Comparison of ENCODE assay signal across 10 mouse cellular contexts in genomic region chr14:76949388-76949787, GRCm38 (mm10).
DNase-seq lines count a peak whose midpoint lies in the region; ATAC-seq and TF ChIP-seq lines count a peak whose summit lies in the region.
"Had no signal": no experiment of that assay in that cellular context is flagged by ENCODE, and none has a peak within 500 bp of the region (broad histone marks: within the 10 kb centered on the region; RNA-seq: fewer than 3 reads in every experiment).

No protein-coding gene starts in this region.

- peaks cover 30% of the 10 kb centered on the region for H3K4me1 ChIP-seq in embryonic facial prominence, embryonic 14.5 days (ENCODE audit: control insufficient read depth, insufficient read depth, low read length)
- peaks cover 17% of the 10 kb centered on the region for H3K4me1 ChIP-seq in embryonic facial prominence, embryonic 10.5 days
- H3K4me1 ChIP-seq in limb, embryonic 14.5 days (ENCODE audit: control insufficient read depth, insufficient read depth, low read length) = peaks cover 23% of the 10 kb centered on the region
- H3K4me1 ChIP-seq in forebrain, embryonic 16.5 days (replicated peaks; ENCODE audit: control insufficient read depth, insufficient read depth, low read length) = 0 out of 2 replicates have a peak, but pooled peaks cover 4% of the 10 kb centered on the region

- 66% methylated on average over 3 of the region's 3 CpGs for WGBS in embryonic facial prominence, embryonic 14.5 days
- WGBS in embryonic facial prominence, embryonic 10.5 days = 86% methylated on average over 3 of the region's 3 CpGs
- 26% methylated on average over 3 of the region's 3 CpGs for WGBS in limb, embryonic 14.5 days
- WGBS in forebrain, embryonic 16.5 days = 69% methylated on average over 3 of the region's 3 CpGs

- no peaks in the 10 kb centered on the region for H3K36me3 ChIP-seq in embryonic facial prominence, embryonic 14.5 days (ENCODE audit: control insufficient read depth, insufficient read depth, low read length)
- no peaks in the 10 kb centered on the region for H3K36me3 ChIP-seq in embryonic facial prominence, embryonic 10.5 days (replicated peaks)
- no peaks in the 10 kb centered on the region for H3K36me3 ChIP-seq in limb, embryonic 14.5 days (ENCODE audit: control insufficient read depth, insufficient read depth, low read length)
- H3K36me3 ChIP-seq in forebrain, embryonic 16.5 days (ENCODE audit: control insufficient read depth, insufficient read depth) = no peaks in the 10 kb centered on the region
- H3K36me3 ChIP-seq: midbrain, embryonic 12.5 days had no signal

- no peak for TF ChIP-seq POLR2A in limb, embryonic 14.5 days (IDR thresholded peaks at IDR 0.05; ENCODE audit: borderline replicate concordance, extremely low read depth, insufficient read depth, insufficient read length)

- no peaks in the 10 kb centered on the region for H3K27me3 ChIP-seq in embryonic facial prominence, embryonic 14.5 days (replicated peaks; ENCODE audit: control insufficient read depth, insufficient read depth, low read length)
- no peaks in the 10 kb centered on the region for H3K27me3 ChIP-seq in embryonic facial prominence, embryonic 10.5 days (replicated peaks; ENCODE audit: low read depth, poor library complexity, severe bottlenecking)
- no peaks in the 10 kb centered on the region for H3K27me3 ChIP-seq in limb, embryonic 14.5 days (ENCODE audit: control insufficient read depth, insufficient read depth, low read length)
- H3K27me3 ChIP-seq in forebrain, embryonic 16.5 days (replicated peaks; ENCODE audit: control insufficient read depth, insufficient read depth, low read length) = no peaks in the 10 kb centered on the region
- H3K27me3 ChIP-seq: midbrain, embryonic 12.5 days had no signal

- H3K9ac ChIP-seq in embryonic facial prominence, embryonic 14.5 days (ENCODE audit: low read depth, low read length) = no peak overlapping the region
- no peak overlapping the region for H3K9ac ChIP-seq in limb, embryonic 14.5 days (ENCODE audit: low read depth, low read length, severe bottlenecking)
- H3K9ac ChIP-seq in forebrain, embryonic 16.5 days (replicated peaks; ENCODE audit: low read depth, low read length) = no peak overlapping the region
- H3K9ac ChIP-seq: midbrain, embryonic 12.5 days had no signal

- H3K27ac ChIP-seq in embryonic facial prominence, embryonic 14.5 days (replicated peaks; ENCODE audit: low read depth, low read length) = 0 out of 2 replicates have a peak overlapping the region, but pooled peaks have one; percentile 3
- no peak overlapping the region for H3K27ac ChIP-seq in embryonic facial prominence, embryonic 10.5 days (replicated peaks)
- H3K27ac ChIP-seq in limb, embryonic 14.5 days (replicated peaks; ENCODE audit: low read depth, low read length) = no peak overlapping the region; the same call in 1 of the 2 replicates
- H3K27ac ChIP-seq in forebrain, embryonic 16.5 days (ENCODE audit: low read length) = no peak overlapping the region
- H3K27ac ChIP-seq: midbrain, embryonic 12.5 days had no signal

- ATAC-seq in embryonic facial prominence, embryonic 14.5 days (ENCODE audit: low read depth) = no peak
- peak; percentile 19; the same call in 1 of the 2 replicates for ATAC-seq in limb, embryonic 14.5 days (ENCODE audit: low FRiP score, low read depth)
- ATAC-seq in forebrain, embryonic 16.5 days = no peak

- H3K9me3 ChIP-seq in embryonic facial prominence, embryonic 14.5 days (ENCODE audit: control insufficient read depth, low read length) = no peaks in the 10 kb centered on the region
- H3K9me3 ChIP-seq in embryonic facial prominence, embryonic 10.5 days = no peaks in the 10 kb centered on the region
- no peaks in the 10 kb centered on the region for H3K9me3 ChIP-seq in limb, embryonic 14.5 days (ENCODE audit: control insufficient read depth, low read length)
- no peaks in the 10 kb centered on the region for H3K9me3 ChIP-seq in forebrain, embryonic 16.5 days (ENCODE audit: control insufficient read depth, low read length)
- H3K9me3 ChIP-seq: midbrain, embryonic 12.5 days had no signal

- no peak overlapping the region for H3K4me3 ChIP-seq in embryonic facial prominence, embryonic 14.5 days (ENCODE audit: low read depth, low read length)
- H3K4me3 ChIP-seq in embryonic facial prominence, embryonic 10.5 days = no peak overlapping the region
- no peak overlapping the region for H3K4me3 ChIP-seq in limb, embryonic 14.5 days (replicated peaks; ENCODE audit: low read length)
- no peak overlapping the region for H3K4me3 ChIP-seq in forebrain, embryonic 16.5 days (replicated peaks; ENCODE audit: low read length)
- H3K4me3 ChIP-seq: midbrain, embryonic 12.5 days had no signal

- no peak overlapping the region for H3K4me2 ChIP-seq in embryonic facial prominence, embryonic 14.5 days (ENCODE audit: low read depth, low read length)
- no peak overlapping the region for H3K4me2 ChIP-seq in limb, embryonic 14.5 days (replicated peaks; ENCODE audit: low read depth, low read length, severe bottlenecking)
- no peak overlapping the region for H3K4me2 ChIP-seq in forebrain, embryonic 16.5 days (ENCODE audit: low read length)
- H3K4me2 ChIP-seq: midbrain, embryonic 12.5 days had no signal

- no peak for DNase-seq in embryonic facial prominence, embryonic 14.5 days (ENCODE audit: low spot score)
- DNase-seq in embryonic facial prominence, embryonic 10.5 days (ENCODE audit: low spot score) = no peak
- DNase-seq in layer of hippocampus, postnatal 14 days (ENCODE audit: low spot score in 2 of 2) = peak; percentile 24 to 26
- DNase-seq in layer of hippocampus, adult 8-10 months (ENCODE audit: low spot score in 2 of 2) = no peak
- DNase-seq in cerebellum, adult 9-10 months = peak; percentile 76
- no peak for DNase-seq in limb, embryonic 14.5 days (ENCODE audit: low spot score)
- no peak for DNase-seq in layer of hippocampus, adult 9-11 months
- DNase-seq: right cerebral cortex, postnatal 25 days had no signal

Comparison
In these comparisons a context has a peak if more than half of its experiments do, and no peak if none do; other contexts are left out.
1. DNase-seq: peak in layer of hippocampus, postnatal 14 days (2 of 2) and cerebellum, adult 9-10 months (single experiment); none in embryonic facial prominence, embryonic 14.5 days (single experiment), embryonic facial prominence, embryonic 10.5 days (single experiment), layer of hippocampus, adult 8-10 months (0 of 2), limb, embryonic 14.5 days (single experiment) and layer of hippocampus, adult 9-11 months (single experiment).